Mouse (Mus musculus) megakaryocyte, embryonic 14.5 days (primary cell): ENCODE results near the gene Tlr3.

ENCODE experiments used
- FLI1 ChIP-seq: IDR thresholded peaks from 2 replicates; pipeline ENCODE4 v1.6.1; 2012; ENCODE audit warnings: low read length, inconsistent platforms, mixed read lengths
- GATA1 ChIP-seq: IDR thresholded peaks from 3 replicates; pipeline ENCODE4 v1.6.1; 2012; ENCODE audit warnings: mixed read lengths, low read length, inconsistent platforms, borderline replicate concordance

DNA sequence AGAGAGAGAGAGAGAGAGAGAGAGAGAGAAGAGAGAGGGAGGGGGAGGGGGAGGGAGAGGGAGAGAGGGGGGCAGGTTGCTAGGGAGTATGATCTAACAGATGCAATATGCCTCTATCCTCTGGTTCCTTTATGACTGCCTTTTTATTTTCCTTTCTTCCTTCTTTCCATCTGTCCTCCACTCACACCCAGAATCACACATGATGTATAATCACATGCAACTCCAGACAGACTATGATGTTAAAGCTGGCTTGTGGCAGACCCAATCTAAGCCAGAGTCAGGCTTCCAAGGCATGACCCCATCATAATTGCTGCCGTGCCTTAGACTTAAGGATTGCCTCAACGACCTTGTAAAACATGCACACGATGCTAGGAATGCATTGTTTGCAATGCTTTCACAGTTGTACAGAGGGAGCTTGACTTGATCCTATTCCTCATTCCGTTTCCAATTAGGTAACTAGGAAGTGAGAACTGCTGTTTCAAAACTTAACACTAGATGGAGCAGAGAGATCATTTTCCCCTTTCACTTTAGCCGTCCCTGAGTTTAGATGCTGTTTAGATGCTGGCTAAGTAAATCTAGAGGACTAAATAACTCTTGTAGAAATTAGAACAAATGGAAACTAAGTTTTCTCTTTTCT is 28.1 kb upstream of the Tlr3 start:
- TF ChIP-seq GATA1 (no peak), FLI1 (no peak)
